Mouse (Mus musculus) CD4-positive, CD25-positive, alpha-beta regulatory T cell, adult 9 weeks (primary cell): ENCODE measurements around the gene Nfe2l2. TPM values are rescaled to one million over a fixed set of nuclear protein-coding genes. Genes with fewer than 3 reads are reported as not detected.

Experiments
- polyA plus RNA-seq: library from polyadenylated mRNA; unstranded; fragments of 100-300 nt; shearing (Covaris generic); gene quantifications from one replicate; pipeline ENCODE4 v1.2.1, GENCODE M21; 2017

The Nfe2l2 gene
- 64.5 TPM for polyA plus RNA-seq

GRCm38 (mm10) chr2:75704234-75705161, at the start of gene Nfe2l2:
Gene Nfe2l2 (minus strand): TSS chr2:75704641.

GRCm38 (mm10) chr2:75658727-75659628, 45.5 kb downstream of the Nfe2l2 start, which contains the start of gene Hnrnpa3:
Gene Hnrnpa3 (plus strand): TSS chr2:75659261.

Other genes starting within 250 kb of the Nfe2l2 start
- gene Hnrnpa3, start 45.4 kb downstream of the Nfe2l2 start, polyA plus RNA-seq = 94.5 TPM
- 7.9 TPM for gene Agps, start 127.5 kb upstream of the Nfe2l2 start, polyA plus RNA-seq
- 2.7 TPM for gene Ttc30b, start 233.9 kb upstream of the Nfe2l2 start, polyA plus RNA-seq